29 mouse cellular contexts compared by ENCODE assay signal in genomic region chr5:28159891-28160470, GRCm38 (mm10). TPM values are rescaled to one million over a fixed set of nuclear protein-coding genes. Genes with fewer than 3 reads are reported as not detected.
A peak's percentile ranks its signal among the peaks of the same experiment; 100 is the strongest.
DNase-seq lines count a peak whose midpoint lies in the region; ATAC-seq lines count a peak whose summit lies in the region.
"Had no signal": no experiment of that assay in that cellular context is flagged by ENCODE, and none has a peak within 500 bp of the region (broad histone marks: within the 10 kb centered on the region; RNA-seq: fewer than 3 reads in every experiment).

No protein-coding gene starts in this region.

- H3K27me3 ChIP-seq in hindbrain, embryonic 12.5 days, result peaks cover 99% of the 10 kb centered on the region
- H3K27me3 ChIP-seq in hindbrain, embryonic 16.5 days (replicated peaks; ENCODE audit: control insufficient read depth, insufficient read depth, low read length), result peaks cover 59% of the 10 kb centered on the region
- peaks cover 90% of the 10 kb centered on the region for H3K27me3 ChIP-seq in limb, embryonic 11.5 days (ENCODE audit: control insufficient read depth, insufficient read depth, low read length)
- peaks cover 86% of the 10 kb centered on the region for H3K27me3 ChIP-seq in neural tube, embryonic 11.5 days (ENCODE audit: control insufficient read depth, insufficient read depth, low read length)
- peaks cover 100% of the 10 kb centered on the region for H3K27me3 ChIP-seq in liver, embryonic 12.5 days (replicated peaks)

- no peak overlapping the region for H3K27ac ChIP-seq in hindbrain, embryonic 12.5 days
- H3K27ac ChIP-seq in hindbrain, embryonic 16.5 days (ENCODE audit: low read depth, low read length), result no peak overlapping the region
- no peak overlapping the region for H3K27ac ChIP-seq in limb, embryonic 11.5 days (replicated peaks; ENCODE audit: low read depth, low read length)
- no peak overlapping the region for H3K27ac ChIP-seq in neural tube, embryonic 11.5 days (ENCODE audit: low read depth, low read length)
- no peak overlapping the region for H3K27ac ChIP-seq in liver, embryonic 12.5 days
- H3K27ac ChIP-seq: embryonic facial prominence, embryonic 12.5 days; forebrain, embryonic 15.5 days; gastrocnemius, adult 2 months; limb, embryonic 12.5 days; lung, embryonic 15.5 days had no signal

- no peak overlapping the region for H3K4me3 ChIP-seq in hindbrain, embryonic 12.5 days
- H3K4me3 ChIP-seq in hindbrain, embryonic 16.5 days (ENCODE audit: low read length), result no peak overlapping the region
- H3K4me3 ChIP-seq in limb, embryonic 11.5 days (ENCODE audit: low read depth, low read length), result no peak overlapping the region
- H3K4me3 ChIP-seq in neural tube, embryonic 11.5 days (ENCODE audit: low read depth, low read length), result no peak overlapping the region
- no peak overlapping the region for H3K4me3 ChIP-seq in liver, embryonic 12.5 days
- H3K4me3 ChIP-seq: embryonic facial prominence, embryonic 12.5 days; forebrain, embryonic 15.5 days; gastrocnemius, adult 2 months; limb, embryonic 12.5 days; lung, embryonic 15.5 days had no signal

- ATAC-seq in hindbrain, embryonic 12.5 days (ENCODE audit: low FRiP score), result no peak
- ATAC-seq in hindbrain, embryonic 16.5 days, result no peak
- no peak for ATAC-seq in limb, embryonic 11.5 days (ENCODE audit: insufficient number of reproducible peaks, low FRiP score, low TSS enrichment, low read depth)
- ATAC-seq in neural tube, embryonic 11.5 days (ENCODE audit: insufficient read depth, low FRiP score, low TSS enrichment), result no peak
- no peak for ATAC-seq in liver, embryonic 12.5 days
- ATAC-seq: CD4-positive, CD25-positive, alpha-beta regulatory T cell, adult 4 months; forebrain, embryonic 15.5 days; intestine, postnatal 0 days had no signal

- DNase-seq in embryo, embryonic 11 days, result peak; percentile 39
- DNase-seq in limb, embryonic 11.5 days (ENCODE audit: low spot score), result peak; percentile 45
- peak; percentile 17 for DNase-seq in neural tube, embryonic 11.5 days (ENCODE audit: low spot score)
- DNase-seq in thymus, postnatal 14 days, result no peak
- DNase-seq: adrenal gland, postnatal 25 days; cerebellum, adult 18-20 months; gastrocnemius, adult 2 months; gastrocnemius, postnatal 36 days; heart, adult 18-20 months; heart, postnatal 36 days; kidney, adult 9 months; kidney, postnatal 10 days; layer of hippocampus, adult 9-11 months; spleen, adult 18-20 months; thymus, postnatal 36 days had no signal

- no peaks in the 10 kb centered on the region for H3K36me3 ChIP-seq in hindbrain, embryonic 12.5 days
- H3K36me3 ChIP-seq in hindbrain, embryonic 16.5 days (ENCODE audit: control insufficient read depth, insufficient read depth, low read length), result no peaks in the 10 kb centered on the region
- H3K36me3 ChIP-seq in limb, embryonic 11.5 days (ENCODE audit: control insufficient read depth, insufficient read depth, low read length), result no peaks in the 10 kb centered on the region
- no peaks in the 10 kb centered on the region for H3K36me3 ChIP-seq in neural tube, embryonic 11.5 days (ENCODE audit: control insufficient read depth, insufficient read depth, low read length)
- no peaks in the 10 kb centered on the region for H3K36me3 ChIP-seq in liver, embryonic 12.5 days
- H3K36me3 ChIP-seq: embryonic facial prominence, embryonic 12.5 days; forebrain, embryonic 15.5 days; limb, embryonic 12.5 days; lung, embryonic 15.5 days had no signal

- H3K9ac ChIP-seq in hindbrain, embryonic 12.5 days, result no peak overlapping the region
- no peak overlapping the region for H3K9ac ChIP-seq in hindbrain, embryonic 16.5 days (ENCODE audit: low read depth, low read length)
- H3K9ac ChIP-seq in limb, embryonic 11.5 days (ENCODE audit: low read length), result no peak overlapping the region
- H3K9ac ChIP-seq in neural tube, embryonic 11.5 days (ENCODE audit: low read length), result no peak overlapping the region
- H3K9ac ChIP-seq in liver, embryonic 12.5 days, result no peak overlapping the region
- H3K9ac ChIP-seq: embryonic facial prominence, embryonic 12.5 days; forebrain, embryonic 15.5 days; limb, embryonic 12.5 days; lung, embryonic 15.5 days had no signal

- H3K4me2 ChIP-seq in hindbrain, embryonic 12.5 days (replicated peaks), result peak overlapping the region; percentile 11; the same call in 1 of the 2 replicates
- no peak overlapping the region for H3K4me2 ChIP-seq in hindbrain, embryonic 16.5 days (ENCODE audit: low read length)
- no peak overlapping the region for H3K4me2 ChIP-seq in limb, embryonic 11.5 days (ENCODE audit: low read depth, severe bottlenecking)
- no peak overlapping the region for H3K4me2 ChIP-seq in neural tube, embryonic 11.5 days (ENCODE audit: low read depth)
- H3K4me2 ChIP-seq in liver, embryonic 12.5 days, result no peak overlapping the region
- H3K4me2 ChIP-seq: embryonic facial prominence, embryonic 12.5 days; forebrain, embryonic 15.5 days; heart, embryonic 11.5 days; limb, embryonic 12.5 days; lung, embryonic 15.5 days had no signal

- peaks cover 13% of the 10 kb centered on the region for H3K4me1 ChIP-seq in hindbrain, embryonic 12.5 days
- H3K4me1 ChIP-seq in hindbrain, embryonic 16.5 days (ENCODE audit: control insufficient read depth, insufficient read depth, low read depth, low read length), result peaks cover 4% of the 10 kb centered on the region
- no peaks in the 10 kb centered on the region for H3K4me1 ChIP-seq in limb, embryonic 11.5 days (ENCODE audit: control insufficient read depth, insufficient read depth, low read length)
- peaks cover 5% of the 10 kb centered on the region for H3K4me1 ChIP-seq in neural tube, embryonic 11.5 days (ENCODE audit: control insufficient read depth, insufficient read depth, low read length)
- H3K4me1 ChIP-seq in liver, embryonic 12.5 days, result no peaks in the 10 kb centered on the region
- H3K4me1 ChIP-seq: embryonic facial prominence, embryonic 12.5 days had no signal

- 3% methylated on average over 8 of the region's 8 CpGs for WGBS in hindbrain, embryonic 12.5 days
- 13% methylated on average over 8 of the region's 8 CpGs for WGBS in hindbrain, embryonic 16.5 days
- under 1% methylated on average over 8 of the region's 8 CpGs for WGBS in limb, embryonic 11.5 days
- 2% methylated on average over 8 of the region's 8 CpGs for WGBS in neural tube, embryonic 11.5 days
- 5% methylated on average over 8 of the region's 8 CpGs for WGBS in liver, embryonic 12.5 days (ENCODE audit: insufficient replicate concordance)

- no peaks in the 10 kb centered on the region for H3K9me3 ChIP-seq in hindbrain, embryonic 12.5 days (replicated peaks)
- no peaks in the 10 kb centered on the region for H3K9me3 ChIP-seq in hindbrain, embryonic 16.5 days (ENCODE audit: control insufficient read depth, low read length)
- H3K9me3 ChIP-seq in limb, embryonic 11.5 days (ENCODE audit: control insufficient read depth, low read length), result no peaks in the 10 kb centered on the region
- H3K9me3 ChIP-seq in neural tube, embryonic 11.5 days (ENCODE audit: control insufficient read depth, low read length), result no peaks in the 10 kb centered on the region
- H3K9me3 ChIP-seq in liver, embryonic 12.5 days (replicated peaks), result no peaks in the 10 kb centered on the region
- H3K9me3 ChIP-seq: embryonic facial prominence, embryonic 12.5 days; forebrain, embryonic 15.5 days; limb, embryonic 12.5 days; lung, embryonic 15.5 days had no signal

RNA-seq across cellular contexts. Expression of gene En2, which starts 5.5 kb away (rescaled TPM):
- 0.66 and 0.86 TPM in 2 replicates for polyA plus RNA-seq in hindbrain, embryonic 12.5 days (2016; fragmentation: Nextera tagmentation; extraction: Ambion mirVana)
- 0.40 and 0.55 TPM in 2 replicates for polyA plus RNA-seq in hindbrain, embryonic 16.5 days (2015; fragmentation: Nextera tagmentation; extraction: Ambion mirVana)
- not detected in 2 replicates for polyA plus RNA-seq in limb, embryonic 11.5 days (2014; fragmentation: Nextera tagmentation; extraction: Ambion mirVana)
- polyA plus RNA-seq in neural tube, embryonic 11.5 days (2014; fragmentation: Nextera tagmentation; extraction: Ambion mirVana), result not detected in 2 replicates
- polyA plus RNA-seq in liver, embryonic 12.5 days (2016; fragmentation: Nextera tagmentation; extraction: Ambion mirVana), result not detected in 2 replicates
- polyA plus RNA-seq: CD4-positive, CD25-positive, alpha-beta regulatory T cell, adult 4 months; embryonic facial prominence, embryonic 12.5 days; forebrain, embryonic 15.5 days; heart, embryonic 11.5 days; heart, embryonic 16.5 days; intestine, postnatal 0 days; large intestine, adult 2 months; limb, embryonic 12.5 days; liver, embryonic 16.5 days; lung, embryonic 15.5 days; stomach, embryonic 16.5 days had no signal
